Comparison of ENCODE assay signal across 12 mouse cellular contexts in the genomic region with DNA sequence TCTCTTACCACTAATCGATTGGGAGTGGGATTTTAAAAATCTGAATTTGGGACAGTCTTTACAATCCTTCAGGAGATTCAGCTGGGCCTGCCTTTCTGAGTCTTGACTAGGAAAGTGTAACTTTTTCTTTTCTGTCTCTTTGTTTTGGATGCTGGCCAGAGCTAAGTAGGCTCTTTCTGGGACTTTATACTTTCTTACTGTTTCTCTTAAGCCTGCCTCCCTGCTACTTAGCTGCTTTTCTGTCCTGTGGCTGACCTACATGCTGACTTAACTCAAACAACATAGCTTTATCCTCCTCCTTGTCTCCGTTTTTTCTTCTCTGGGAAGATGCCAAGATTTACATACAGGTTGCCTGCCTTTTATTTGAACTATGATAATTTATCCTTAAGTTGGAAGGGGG. TPM values are rescaled to one million over a fixed set of nuclear protein-coding genes. Genes with fewer than 3 reads are reported as not detected.
DNase-seq lines count a peak whose midpoint lies in the region; ATAC-seq lines count a peak whose summit lies in the region.
"Had no signal": no experiment of that assay in that cellular context is flagged by ENCODE, and none has a peak within 500 bp of the region (broad histone marks: within the 10 kb centered on the region; RNA-seq: fewer than 3 reads in every experiment).

No protein-coding gene starts in this region.

- 40% methylated on average over 2 of the region's 2 CpGs for WGBS in kidney, embryonic 15.5 days

- no peak overlapping the region for H3K4me3 ChIP-seq in kidney, embryonic 15.5 days (replicated peaks)
- H3K4me3 ChIP-seq: midbrain, embryonic 12.5 days had no signal

- 0 out of 2 replicates have a peak, but pooled peaks have one; percentile 35 for ATAC-seq in frontal cortex, adult (ENCODE audit: low TSS enrichment)
- ATAC-seq in kidney, embryonic 15.5 days (replicated peaks; ENCODE audit: low FRiP score): no peak
- ATAC-seq: forebrain, embryonic 16.5 days had no signal

- peak overlapping the region; percentile 59 for H3K27ac ChIP-seq in kidney, embryonic 15.5 days
- H3K27ac ChIP-seq: midbrain, embryonic 12.5 days had no signal

- no peak overlapping the region for H3K4me2 ChIP-seq in kidney, embryonic 15.5 days
- H3K4me2 ChIP-seq: liver, embryonic 11.5 days; midbrain, embryonic 12.5 days had no signal

- no peaks in the 10 kb centered on the region for H3K27me3 ChIP-seq in kidney, embryonic 15.5 days
- H3K27me3 ChIP-seq: midbrain, embryonic 12.5 days had no signal

- no peak for DNase-seq in frontal cortex, postnatal 10 days (ENCODE audit: low spot score in 2 of 2)
- no peak for DNase-seq in kidney, postnatal 10 days
- peak; percentile 10 for DNase-seq in fibroblast of lung, adult 2 months (ENCODE audit: low read depth)
- peak; percentile 36 for DNase-seq in lung, postnatal 36 days
- no peak for DNase-seq in layer of hippocampus, postnatal 14 days (ENCODE audit: low spot score in 2 of 2)
- DNase-seq in adrenal gland, postnatal 10 days: no peak
- DNase-seq: heart, adult 11 months had no signal

- peaks cover 4% of the 10 kb centered on the region; the same call in 1 of the 2 replicates for H3K36me3 ChIP-seq in kidney, embryonic 15.5 days

- no peaks in the 10 kb centered on the region for H3K9me3 ChIP-seq in kidney, embryonic 15.5 days (replicated peaks)
- H3K9me3 ChIP-seq: midbrain, embryonic 12.5 days had no signal

- no peak overlapping the region for H3K9ac ChIP-seq in kidney, embryonic 15.5 days
- H3K9ac ChIP-seq: midbrain, embryonic 12.5 days had no signal

- peaks cover 45% of the 10 kb centered on the region for H3K4me1 ChIP-seq in kidney, embryonic 15.5 days

RNA-seq across cellular contexts. Expression of a gene that starts 19.0 kb away (rescaled TPM):
- 50.2 and 50.7 TPM in 2 replicates for polyA plus RNA-seq in kidney, embryonic 15.5 days (2015; fragmentation: Nextera tagmentation; extraction: Ambion mirVana)
- 100 to 1,000 TPM in 1 of 2 experiments, 10 to 100 TPM in 1; 97.9 to 109 TPM for total RNA-seq in layer of hippocampus, postnatal 14 days (2021)
- total RNA-seq in adrenal gland, postnatal 10 days (2021): 100 to 1,000 TPM; 103 to 107 TPM

Comparison
In these comparisons a context has a peak if more than half of its experiments do, and no peak if none do; other contexts are left out.
1. DNase-seq: peak in fibroblast of lung, adult 2 months (single experiment) and lung, postnatal 36 days (single experiment); none in frontal cortex, postnatal 10 days (0 of 2), kidney, postnatal 10 days (single experiment), layer of hippocampus, postnatal 14 days (0 of 2) and adrenal gland, postnatal 10 days (single experiment).